Mouse (Mus musculus): ENCODE measurements around the gene Scarf2. TPM values are rescaled to one million over a fixed set of nuclear protein-coding genes. Genes with fewer than 3 reads are reported as not detected.

The Scarf2 gene
- polyA plus RNA-seq, 1 experiment from 2014 or later, result 43.4 TPM

DNA sequence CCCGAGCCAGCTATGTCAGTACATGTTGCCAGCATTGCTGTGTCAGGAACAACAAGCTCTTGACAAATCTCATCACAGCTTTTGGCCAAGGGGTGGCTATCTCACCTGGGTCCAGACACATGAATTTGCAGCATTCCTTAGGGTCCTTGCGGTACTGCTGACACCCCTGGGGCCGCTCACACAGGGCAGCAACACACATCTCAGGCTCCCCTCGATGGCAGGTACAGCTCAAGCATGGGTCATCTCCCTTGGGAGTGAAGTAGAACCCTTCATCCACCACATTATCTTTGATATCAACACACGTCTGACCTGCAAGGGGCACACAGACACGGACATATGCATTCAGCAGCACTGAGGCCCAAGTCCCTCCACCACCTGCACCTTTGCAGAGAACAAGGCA, 52.4 kb downstream of the Scarf2 start:
- Histone ChIP-seq H3K27ac (replicated peaks) (no peak overlapping the region), H3K27me3 (no peaks in the 10 kb centered on the region), H3K4me1 (no peaks in the 10 kb centered on the region), H3K4me3 (replicated peaks) (no peak overlapping the region), H3K4me2 (replicated peaks) (no peak overlapping the region), H3K36me3 (peaks cover 92% of the 10 kb centered on the region), H3K9me3 (replicated peaks) (no peaks in the 10 kb centered on the region), H3K9ac (no peak overlapping the region)
- no peak for ATAC-seq (ENCODE audit: insufficient number of reproducible peaks, low FRiP score, low TSS enrichment, low read depth)
- WGBS, result 76% methylated on average over 6 of the region's 6 CpGs

DNA sequence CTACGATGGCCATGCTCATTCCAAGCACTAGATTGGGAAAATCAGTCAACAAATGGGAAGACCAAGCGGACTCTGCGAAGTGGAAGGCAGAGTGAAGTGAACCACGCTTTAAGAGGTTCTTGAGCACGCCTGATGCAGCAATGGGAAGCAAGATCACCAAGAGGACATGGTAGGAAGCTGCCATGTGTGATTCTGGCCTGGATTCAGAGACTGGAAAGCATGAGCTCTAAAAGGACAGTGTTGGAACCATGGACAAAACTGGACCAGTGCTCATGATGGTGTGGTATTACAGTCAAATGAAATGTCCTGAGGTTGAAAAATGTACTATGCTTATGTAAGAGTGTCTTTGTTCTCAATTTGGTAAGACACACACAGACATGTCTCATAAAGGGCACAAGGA, 54.2 kb downstream of the Scarf2 start:
- WGBS, result 97% methylated on average over 5 of the region's 5 CpGs
- Histone ChIP-seq H3K4me1 (no peaks in the 10 kb centered on the region), H3K4me3 (replicated peaks) (no peak overlapping the region), H3K9me3 (replicated peaks) (no peaks in the 10 kb centered on the region), H3K9ac (no peak overlapping the region), H3K27me3 (no peaks in the 10 kb centered on the region), H3K36me3 (peaks cover 91% of the 10 kb centered on the region), H3K4me2 (replicated peaks) (no peak overlapping the region), H3K27ac (replicated peaks) (no peak overlapping the region)
- ATAC-seq (ENCODE audit: insufficient number of reproducible peaks, low FRiP score, low TSS enrichment, low read depth), result no peak

DNA sequence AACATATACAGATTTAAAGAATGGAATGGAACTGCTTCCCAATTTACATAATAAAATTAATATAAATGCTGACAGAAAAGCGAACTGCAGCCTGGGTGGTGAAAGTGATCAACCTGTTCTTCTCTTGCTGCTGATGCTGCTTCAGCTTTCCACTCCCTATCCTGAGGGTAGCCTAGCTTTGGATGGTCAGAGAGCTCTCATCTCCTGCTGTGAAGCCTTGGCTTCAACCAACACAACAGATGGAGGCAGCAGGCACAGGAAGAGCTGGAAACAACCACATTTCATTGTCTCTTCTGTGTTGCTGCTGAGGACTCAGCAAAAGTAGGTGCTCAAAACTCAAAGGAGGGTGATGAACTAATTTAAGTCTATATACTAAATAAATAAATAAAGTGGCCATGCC, 54.8 kb downstream of the Scarf2 start:
- no peak overlapping the region for H3K27ac ChIP-seq (replicated peaks)
- H3K9ac ChIP-seq, result no peak overlapping the region
- no peaks in the 10 kb centered on the region for H3K9me3 ChIP-seq (replicated peaks)
- no peaks in the 10 kb centered on the region for H3K4me1 ChIP-seq
- ATAC-seq (ENCODE audit: insufficient number of reproducible peaks, low FRiP score, low TSS enrichment, low read depth), result no peak
- peaks cover 91% of the 10 kb centered on the region for H3K36me3 ChIP-seq
- no peak overlapping the region for H3K4me2 ChIP-seq (replicated peaks)
- no peak overlapping the region for H3K4me3 ChIP-seq (replicated peaks)
- H3K27me3 ChIP-seq, result no peaks in the 10 kb centered on the region
- 95% methylated on average over 1 of the region's 1 CpGs for WGBS

GRCm38 (mm10) chr16:17853263-17853662, 56.2 kb downstream of the Scarf2 start:
- H3K27me3 ChIP-seq, result no peaks in the 10 kb centered on the region
- 93% methylated on average over 2 of the region's 2 CpGs for WGBS
- no peaks in the 10 kb centered on the region for H3K9me3 ChIP-seq (replicated peaks)
- ATAC-seq (ENCODE audit: insufficient number of reproducible peaks, low FRiP score, low TSS enrichment, low read depth), result no peak
- no peaks in the 10 kb centered on the region for H3K4me1 ChIP-seq
- H3K27ac ChIP-seq (replicated peaks), result no peak overlapping the region
- H3K9ac ChIP-seq, result no peak overlapping the region
- H3K4me3 ChIP-seq (replicated peaks), result no peak overlapping the region
- no peak overlapping the region for H3K4me2 ChIP-seq (replicated peaks)
- peaks cover 91% of the 10 kb centered on the region for H3K36me3 ChIP-seq

DNA sequence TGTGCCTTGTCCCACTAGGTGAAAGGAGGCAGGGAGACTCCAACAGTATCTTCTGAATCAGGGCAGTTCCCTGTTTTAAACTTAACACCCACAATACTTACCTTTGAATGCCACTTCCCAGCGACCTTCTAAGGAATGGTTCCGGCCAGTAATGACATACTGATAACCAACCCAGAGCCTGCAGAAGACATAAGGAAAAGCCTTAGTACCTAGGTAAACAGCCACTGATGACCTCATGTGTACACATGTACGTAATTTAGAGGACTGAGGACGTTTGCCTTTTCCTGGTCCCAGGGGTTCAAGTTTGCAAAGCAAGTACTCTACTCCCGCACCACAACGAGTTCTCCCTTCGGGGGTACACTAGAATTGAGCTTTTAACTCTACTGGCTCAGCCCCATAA, 60.1 kb downstream of the Scarf2 start:
- 88% methylated on average over 7 of the region's 7 CpGs for WGBS

More for the DNA sequence above, 60.1 kb downstream of the Scarf2 start:
- H3K9ac ChIP-seq, result no peak overlapping the region
- H3K27me3 ChIP-seq, result no peaks in the 10 kb centered on the region
- H3K4me3 ChIP-seq (replicated peaks), result no peak overlapping the region
- H3K9me3 ChIP-seq (replicated peaks), result no peaks in the 10 kb centered on the region
- peaks cover 80% of the 10 kb centered on the region for H3K36me3 ChIP-seq
- H3K4me2 ChIP-seq (replicated peaks), result no peak overlapping the region
- H3K4me1 ChIP-seq, result no peaks in the 10 kb centered on the region
- ATAC-seq (ENCODE audit: insufficient number of reproducible peaks, low FRiP score, low TSS enrichment, low read depth), result no peak
- no peak overlapping the region for H3K27ac ChIP-seq (replicated peaks)

Other genes starting within 250 kb of the Scarf2 start
- 3.1 and 7.8 TPM in 2 replicates for gene Lrrc74b, start 236.0 kb upstream of the Scarf2 start, polyA plus RNA-seq (2015; fragmentation: Nextera tagmentation; extraction: Ambion mirVana)
- 0.70 and 0.99 TPM in 2 replicates for gene P2rx6, start 235.4 kb upstream of the Scarf2 start, polyA plus RNA-seq (2015; fragmentation: Nextera tagmentation; extraction: Ambion mirVana)
- gene Slc7a4, start 214.1 kb upstream of the Scarf2 start, polyA plus RNA-seq (2015; fragmentation: Nextera tagmentation; extraction: Ambion mirVana), result 8.6 and 9.4 TPM in 2 replicates
- gene Smpd4, start 177.9 kb upstream of the Scarf2 start, polyA plus RNA-seq (2015; fragmentation: Nextera tagmentation; extraction: Ambion mirVana), result 28.1 and 32.5 TPM in 2 replicates
- gene Ccdc74a, start 150.8 kb upstream of the Scarf2 start, polyA plus RNA-seq (2015; fragmentation: Nextera tagmentation; extraction: Ambion mirVana), result 15.4 and 15.9 TPM in 2 replicates
- 45.9 and 54.6 TPM in 2 replicates for gene Med15, start 64.4 kb upstream of the Scarf2 start, polyA plus RNA-seq (2015; fragmentation: Nextera tagmentation; extraction: Ambion mirVana)
- gene Klhl22, start 37.7 kb upstream of the Scarf2 start, polyA plus RNA-seq (2015; fragmentation: Nextera tagmentation; extraction: Ambion mirVana), result 91.5 and 93.4 TPM in 2 replicates
- 0.30 and 0.52 TPM in 2 replicates for gene B830017H08Rik, start 35.8 kb downstream of the Scarf2 start, polyA plus RNA-seq (2015; fragmentation: Nextera tagmentation; extraction: Ambion mirVana)
- 2.8 and 3.9 TPM in 2 replicates for gene Car15, start 41.1 kb downstream of the Scarf2 start, polyA plus RNA-seq (2015; fragmentation: Nextera tagmentation; extraction: Ambion mirVana)
- gene Gm20518, start 94.4 kb downstream of the Scarf2 start, polyA plus RNA-seq (2015; fragmentation: Nextera tagmentation; extraction: Ambion mirVana), result 0.22 and 0.29 TPM in 2 replicates
- not detected in 2 replicates for gene Tssk1, start 96.9 kb downstream of the Scarf2 start, polyA plus RNA-seq (2015; fragmentation: Nextera tagmentation; extraction: Ambion mirVana)
- gene Dgcr2, start 101.3 kb downstream of the Scarf2 start, polyA plus RNA-seq (2015; fragmentation: Nextera tagmentation; extraction: Ambion mirVana), result 86.0 and 90.2 TPM in 2 replicates
- gene Tssk2, start 101.4 kb downstream of the Scarf2 start, polyA plus RNA-seq (2015; fragmentation: Nextera tagmentation; extraction: Ambion mirVana), result 0.12 TPM in 1 of 2 replicates, not detected in the other
- 35.0 and 40.8 TPM in 2 replicates for gene Ess2, start 114.1 kb downstream of the Scarf2 start, polyA plus RNA-seq (2015; fragmentation: Nextera tagmentation; extraction: Ambion mirVana)
- gene Gsc2, start 117.8 kb downstream of the Scarf2 start, polyA plus RNA-seq (2015; fragmentation: Nextera tagmentation; extraction: Ambion mirVana), result not detected in 2 replicates
- gene Slc25a1, start 130.9 kb downstream of the Scarf2 start, polyA plus RNA-seq (2015; fragmentation: Nextera tagmentation; extraction: Ambion mirVana), result 83.0 and 83.6 TPM in 2 replicates
- gene Vpreb2, start 183.1 kb downstream of the Scarf2 start, polyA plus RNA-seq (2015; fragmentation: Nextera tagmentation; extraction: Ambion mirVana), result not detected in 2 replicates